Mouse (Mus musculus): ENCODE data around the gene Scfd2. TPM values are rescaled to one million over a fixed set of nuclear protein-coding genes. Genes with fewer than 3 reads are reported as not detected.
A peak's percentile ranks its signal among the peaks of the same experiment; 100 is the strongest.

Gene Scfd2
- polyA plus RNA-seq, 1 experiment from 2014 or later, result 17.1 TPM

DNA sequence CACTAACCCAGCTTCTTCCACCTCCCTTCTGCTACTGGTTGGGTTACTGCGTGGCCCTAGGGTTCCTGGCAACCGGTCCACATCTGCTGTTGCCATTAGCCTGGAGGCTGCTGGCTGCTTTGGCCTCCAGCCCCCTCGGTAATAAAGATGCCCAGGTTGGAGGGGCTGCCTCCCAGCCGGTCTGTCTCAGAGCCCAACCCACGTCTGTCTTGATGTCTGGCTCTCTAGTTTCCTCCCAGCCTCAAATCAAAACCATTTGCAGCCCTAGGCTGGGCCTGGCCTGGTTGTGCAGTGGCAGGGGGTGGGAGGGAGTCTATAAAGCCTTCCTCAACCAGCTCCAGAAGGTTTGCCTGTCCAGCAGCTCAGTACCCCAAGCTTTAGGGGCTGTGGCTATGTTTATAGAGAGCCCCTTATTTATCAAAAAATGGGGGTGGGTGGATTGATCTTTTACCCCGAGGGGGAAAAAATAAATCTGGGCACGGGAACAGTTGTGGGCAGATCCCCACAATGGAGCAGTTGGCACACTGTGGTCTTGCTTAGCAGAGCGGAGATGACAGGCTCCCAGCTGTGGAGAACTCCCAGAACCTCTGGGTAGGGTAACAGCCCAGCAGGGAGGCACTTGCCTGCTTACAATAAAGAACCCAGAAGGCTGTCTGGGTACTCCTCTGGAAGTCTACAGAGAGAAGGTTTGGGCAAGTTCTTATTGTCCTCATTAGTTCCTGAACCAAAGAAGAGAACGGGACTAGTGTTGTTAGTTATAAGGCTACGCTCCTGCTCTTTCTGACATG lies 329.8 kb downstream of the Scfd2 start:
- no peaks in the 10 kb centered on the region for H3K27me3 ChIP-seq
- WGBS, result 21% methylated on average over 10 of the region's 10 CpGs
- peaks cover 37% of the 10 kb centered on the region for H3K36me3 ChIP-seq
- peak overlapping the region; percentile 88 for H3K27ac ChIP-seq
- ATAC-seq (ENCODE audit: low FRiP score, low read depth), result peak; percentile 82
- peak overlapping the region; percentile 88 for H3K4me2 ChIP-seq (replicated peaks)
- H3K9me3 ChIP-seq, result peaks cover 8% of the 10 kb centered on the region; the same call in 1 of the 2 replicates
- peaks cover 81% of the 10 kb centered on the region for H3K4me1 ChIP-seq
- no peak overlapping the region for H3K9ac ChIP-seq
- H3K4me3 ChIP-seq, result no peak overlapping the region

DNA sequence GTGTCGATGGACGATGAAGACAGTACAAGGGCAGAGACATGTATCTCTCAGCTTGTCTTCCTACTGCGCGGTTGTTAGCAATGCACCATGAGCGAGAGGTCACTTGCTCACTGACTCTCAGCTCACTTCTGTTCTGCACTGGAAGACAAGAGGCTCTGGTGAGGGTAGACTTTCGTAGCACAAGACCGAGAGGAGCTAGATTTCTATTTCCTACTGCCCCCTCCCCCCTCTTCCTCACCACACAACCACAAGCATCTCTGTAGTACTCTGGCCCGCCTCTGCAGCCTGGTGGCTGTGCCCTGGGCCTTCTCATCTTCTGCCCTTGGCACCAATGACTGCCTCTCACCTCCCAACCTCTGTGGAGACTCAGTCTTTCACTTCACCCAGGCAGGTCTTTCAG lies 331.1 kb downstream of the Scfd2 start:
- 82% methylated on average over 8 of the region's 8 CpGs for WGBS
- H3K27ac ChIP-seq, result peak overlapping the region; percentile 88
- H3K9me3 ChIP-seq, result peaks cover 8% of the 10 kb centered on the region; the same call in 1 of the 2 replicates
- H3K4me2 ChIP-seq (replicated peaks), result peak overlapping the region; percentile 88
- H3K4me3 ChIP-seq, result no peak overlapping the region
- peaks cover 74% of the 10 kb centered on the region for H3K4me1 ChIP-seq
- H3K36me3 ChIP-seq, result peaks cover 39% of the 10 kb centered on the region
- no peak for ATAC-seq (ENCODE audit: low FRiP score, low read depth)
- H3K9ac ChIP-seq, result no peak overlapping the region
- H3K27me3 ChIP-seq, result no peaks in the 10 kb centered on the region

DNA sequence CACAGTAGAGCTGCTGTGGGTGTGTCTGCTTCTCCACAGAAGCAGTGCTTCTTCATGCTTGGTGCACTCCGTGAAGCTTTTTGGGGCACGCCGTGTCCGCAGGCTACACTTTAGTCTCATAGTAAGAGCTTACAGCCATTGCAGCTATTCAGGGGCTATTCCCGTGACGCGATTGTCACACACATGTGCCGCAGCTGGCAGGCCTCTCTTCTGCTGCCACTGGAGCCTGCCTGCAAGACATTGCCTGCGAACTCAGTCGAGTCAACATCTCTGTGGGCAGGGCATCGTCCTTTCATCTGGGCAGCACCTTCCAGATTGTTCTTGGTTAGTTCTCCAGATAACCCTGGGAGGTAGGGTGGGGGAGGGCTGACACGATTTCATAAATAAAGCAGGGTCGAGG lies 331.8 kb downstream of the Scfd2 start:
- no peak for ATAC-seq (ENCODE audit: low FRiP score, low read depth)
- H3K27me3 ChIP-seq, result no peaks in the 10 kb centered on the region
- H3K4me1 ChIP-seq, result peaks cover 73% of the 10 kb centered on the region
- peak overlapping the region; percentile 88 for H3K4me2 ChIP-seq (replicated peaks)
- peak overlapping the region; percentile 100 for H3K4me3 ChIP-seq
- peak overlapping the region; percentile 88; the same call in 1 of the 2 replicates for H3K27ac ChIP-seq
- 66% methylated on average over 13 of the region's 13 CpGs for WGBS
- H3K9me3 ChIP-seq, result peaks cover 8% of the 10 kb centered on the region; the same call in 1 of the 2 replicates
- peaks cover 39% of the 10 kb centered on the region for H3K36me3 ChIP-seq
- H3K9ac ChIP-seq, result peak overlapping the region; percentile 43; the same call in 1 of the 2 replicates

DNA sequence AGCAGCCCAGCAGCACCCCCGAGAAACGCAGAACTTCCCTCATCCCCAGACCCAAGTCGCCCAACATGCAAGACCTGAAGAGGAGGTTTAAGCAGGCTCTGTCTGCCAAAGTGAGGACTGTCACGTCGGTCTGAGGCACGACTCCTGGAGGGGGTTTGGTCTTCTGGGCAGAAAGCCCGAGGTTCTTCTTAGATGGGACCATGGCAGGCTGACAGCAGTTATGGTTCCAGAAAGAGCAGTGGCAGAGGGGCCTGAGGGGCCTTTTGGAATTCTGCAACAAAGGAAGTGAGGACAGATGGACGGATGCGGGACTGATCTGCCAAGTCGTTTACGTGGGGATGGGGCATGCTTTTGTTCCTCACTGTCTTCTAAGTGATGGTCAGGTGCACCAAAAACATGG lies 333.1 kb downstream of the Scfd2 start:
- Histone ChIP-seq H3K4me3 (peak overlapping the region; percentile 100), H3K4me2 (replicated peaks) (peak overlapping the region; percentile 88), H3K9ac (peak overlapping the region; percentile 99), H3K36me3 (peaks cover 39% of the 10 kb centered on the region), H3K9me3 (peaks cover 5% of the 10 kb centered on the region; the same call in 1 of the 2 replicates), H3K27me3 (no peaks in the 10 kb centered on the region), H3K27ac (peak overlapping the region; percentile 93), H3K4me1 (peaks cover 80% of the 10 kb centered on the region)
- ATAC-seq (ENCODE audit: low FRiP score, low read depth), result no peak
- 66% methylated on average over 11 of the region's 11 CpGs for WGBS

DNA sequence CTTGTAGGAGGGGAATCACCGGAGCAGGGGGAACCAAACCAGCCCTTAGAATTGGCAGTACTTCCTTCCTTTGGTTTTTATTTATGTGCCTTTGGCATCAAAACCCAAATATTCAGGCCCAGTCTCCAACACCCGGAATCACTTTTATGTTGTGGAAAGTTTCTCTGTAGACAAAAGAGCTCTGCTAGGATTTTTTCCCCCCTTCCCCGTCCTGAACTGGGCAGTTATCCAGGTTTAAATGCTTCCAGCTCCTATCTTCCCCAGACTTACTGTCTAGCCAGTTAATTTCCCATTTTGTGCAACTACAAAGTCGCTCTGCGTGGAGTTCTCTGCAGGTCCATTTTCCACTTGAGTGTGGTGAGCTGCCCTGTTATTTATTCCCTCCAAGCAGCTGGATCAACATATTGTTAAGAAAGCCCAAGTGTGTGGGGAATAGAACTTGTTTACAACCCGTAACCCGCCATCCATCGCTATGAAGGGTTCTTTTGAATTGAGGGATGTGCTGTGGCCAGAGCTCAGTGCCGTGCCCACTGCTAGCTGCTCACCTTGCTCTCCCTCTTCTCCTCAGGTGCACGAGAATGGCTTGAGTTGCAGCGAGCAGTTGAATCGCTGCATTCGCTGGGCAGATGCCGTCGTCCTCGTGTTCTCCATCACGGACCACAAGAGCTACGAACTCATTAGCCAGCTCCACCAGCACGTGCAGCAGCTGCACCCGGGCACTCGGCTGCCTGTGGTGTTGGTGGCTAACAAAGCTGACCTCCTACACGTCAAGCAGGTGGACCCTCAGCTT lies 333.8 kb downstream of the Scfd2 start:
- ATAC-seq (ENCODE audit: low FRiP score, low read depth), result peak; percentile 6; the same call in 1 of the 2 replicates
- H3K9ac ChIP-seq, result peak overlapping the region; percentile 99
- peak overlapping the region; percentile 100 for H3K4me3 ChIP-seq
- 41% methylated on average over 22 of the region's 22 CpGs for WGBS
- no peaks in the 10 kb centered on the region for H3K27me3 ChIP-seq
- H3K4me1 ChIP-seq, result peaks cover 83% of the 10 kb centered on the region
- H3K27ac ChIP-seq, result peak overlapping the region; percentile 93
- H3K36me3 ChIP-seq, result peaks cover 39% of the 10 kb centered on the region
- no peaks in the 10 kb centered on the region for H3K9me3 ChIP-seq
- H3K4me2 ChIP-seq (replicated peaks), result peak overlapping the region; percentile 88

DNA sequence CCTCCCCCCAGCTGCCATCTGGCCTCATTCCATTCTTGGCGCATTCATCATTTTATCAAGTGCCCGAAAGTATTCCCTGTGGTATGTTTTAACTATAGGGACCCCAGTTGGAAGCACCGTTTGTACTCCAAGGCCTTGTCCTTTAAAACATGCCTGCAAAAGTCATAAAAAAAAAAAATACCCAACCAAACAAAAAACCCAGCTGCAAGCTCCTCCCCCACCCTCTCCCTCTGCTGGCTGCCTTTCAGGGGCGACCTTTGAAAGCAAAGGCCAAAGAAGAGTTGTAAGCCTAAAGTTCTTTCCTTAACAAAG lies 335.3 kb downstream of the Scfd2 start:
- peak overlapping the region; percentile 99 for H3K9ac ChIP-seq
- H3K9me3 ChIP-seq, result no peaks in the 10 kb centered on the region
- peaks cover 39% of the 10 kb centered on the region for H3K36me3 ChIP-seq
- ATAC-seq (ENCODE audit: low FRiP score, low read depth), result no peak
- 1% methylated on average over 4 of the region's 4 CpGs for WGBS
- no peaks in the 10 kb centered on the region for H3K27me3 ChIP-seq
- H3K4me2 ChIP-seq (replicated peaks), result peak overlapping the region; percentile 88
- H3K4me1 ChIP-seq, result peaks cover 72% of the 10 kb centered on the region
- H3K4me3 ChIP-seq, result peak overlapping the region; percentile 100
- peak overlapping the region; percentile 93 for H3K27ac ChIP-seq

DNA sequence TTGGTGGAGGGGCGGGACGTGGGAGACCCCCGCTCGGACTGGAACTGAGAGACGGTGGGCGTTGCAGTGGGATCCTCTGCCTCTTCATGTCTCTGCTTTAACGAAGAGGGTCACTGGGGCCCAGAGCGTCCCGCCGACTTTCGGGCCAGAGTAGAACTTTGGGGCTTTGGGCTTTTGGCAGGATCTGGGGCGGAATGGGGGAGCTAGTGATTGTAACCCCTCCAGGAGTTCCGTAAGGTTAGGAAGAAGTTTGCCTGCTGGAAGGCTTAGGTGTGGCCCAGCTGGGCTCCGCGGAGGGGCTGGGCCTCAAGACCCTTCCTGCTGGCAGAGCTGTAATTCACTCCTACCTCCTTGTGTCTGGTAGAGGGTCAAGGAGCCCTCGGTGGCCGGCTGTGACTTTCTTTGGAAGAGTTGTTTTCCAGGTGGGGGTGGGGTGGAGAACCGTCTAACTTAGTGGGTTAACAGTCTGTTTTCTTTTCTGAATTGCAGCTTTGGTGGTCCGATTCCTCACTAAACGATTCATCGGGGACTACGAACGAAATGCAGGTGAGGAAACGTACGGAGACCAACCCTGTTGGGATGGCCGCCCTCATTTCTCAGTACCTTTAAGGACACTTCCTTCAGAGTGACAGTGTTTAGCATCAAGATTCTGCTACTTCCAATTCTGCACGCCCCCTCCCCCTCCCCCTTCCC lies 335.8 kb downstream of the Scfd2 start:
- Histone ChIP-seq H3K27ac (peak overlapping the region; percentile 93), H3K36me3 (peaks cover 39% of the 10 kb centered on the region), H3K27me3 (no peaks in the 10 kb centered on the region), H3K4me1 (peaks cover 72% of the 10 kb centered on the region), H3K9me3 (no peaks in the 10 kb centered on the region), H3K9ac (peak overlapping the region; percentile 99), H3K4me3 (peak overlapping the region; percentile 100), H3K4me2 (replicated peaks) (peak overlapping the region; percentile 88)
- WGBS, result under 1% methylated on average over 27 of the region's 27 CpGs
- peak; percentile 13; the same call in 1 of the 2 replicates for ATAC-seq (ENCODE audit: low FRiP score, low read depth)

DNA sequence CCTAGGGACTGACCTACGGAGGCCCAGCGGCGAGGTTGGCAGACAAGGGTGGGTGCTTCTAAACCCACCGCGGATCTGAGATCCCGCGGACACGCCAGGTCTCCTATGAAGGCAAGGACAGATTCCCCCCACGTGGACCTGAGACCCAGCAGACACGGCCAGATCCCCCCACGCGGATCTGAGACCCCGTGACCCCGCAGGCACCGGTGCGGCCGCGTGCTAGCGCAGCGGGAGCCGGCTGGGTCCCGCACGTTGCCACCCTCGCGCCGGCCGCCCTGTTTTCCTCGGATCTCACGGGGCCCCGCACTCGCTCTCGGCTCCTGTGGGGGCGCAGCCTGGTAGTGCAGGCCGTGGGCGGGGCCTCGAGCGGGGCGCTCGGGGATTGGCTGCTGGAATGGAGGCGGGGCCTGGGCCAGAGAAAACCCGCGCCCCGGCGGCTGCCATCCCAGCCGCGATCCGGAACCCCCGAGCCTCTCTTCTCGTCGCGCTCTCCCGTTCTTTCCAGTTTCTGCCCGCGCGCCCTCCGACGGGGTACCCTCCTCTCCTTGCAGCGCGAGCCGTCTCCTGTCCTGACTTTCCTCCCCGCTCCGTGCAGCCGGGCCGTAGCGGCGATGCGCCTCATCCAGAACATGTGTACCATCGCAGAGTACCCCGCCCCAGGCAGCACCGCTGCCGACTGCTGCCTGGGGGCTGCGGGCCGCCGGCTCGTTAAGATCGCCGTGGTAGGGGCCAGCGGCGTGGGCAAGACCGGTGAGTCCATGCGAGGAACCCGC lies 336.5 kb downstream of the Scfd2 start, which contains the start of gene Rasl11b:
Gene Rasl11b, plus strand, starts transcription at position 446 of the 773 bp plus-strand sequence.
- ATAC-seq (ENCODE audit: low FRiP score, low read depth), result peak; percentile 92
- Histone ChIP-seq H3K4me1 (peaks cover 70% of the 10 kb centered on the region), H3K36me3 (peaks cover 34% of the 10 kb centered on the region), H3K4me3 (peak within 1 kb of the TSS; percentile 100), H3K27ac (peak within 1 kb of the TSS; percentile 93), H3K9me3 (no peaks in the 10 kb centered on the region), H3K4me2 (replicated peaks) (peak within 1 kb of the TSS; percentile 88), H3K9ac (peak within 1 kb of the TSS; percentile 99), H3K27me3 (no peaks in the 10 kb centered on the region)
- under 1% methylated on average over 82 of the region's 82 CpGs for WGBS

DNA sequence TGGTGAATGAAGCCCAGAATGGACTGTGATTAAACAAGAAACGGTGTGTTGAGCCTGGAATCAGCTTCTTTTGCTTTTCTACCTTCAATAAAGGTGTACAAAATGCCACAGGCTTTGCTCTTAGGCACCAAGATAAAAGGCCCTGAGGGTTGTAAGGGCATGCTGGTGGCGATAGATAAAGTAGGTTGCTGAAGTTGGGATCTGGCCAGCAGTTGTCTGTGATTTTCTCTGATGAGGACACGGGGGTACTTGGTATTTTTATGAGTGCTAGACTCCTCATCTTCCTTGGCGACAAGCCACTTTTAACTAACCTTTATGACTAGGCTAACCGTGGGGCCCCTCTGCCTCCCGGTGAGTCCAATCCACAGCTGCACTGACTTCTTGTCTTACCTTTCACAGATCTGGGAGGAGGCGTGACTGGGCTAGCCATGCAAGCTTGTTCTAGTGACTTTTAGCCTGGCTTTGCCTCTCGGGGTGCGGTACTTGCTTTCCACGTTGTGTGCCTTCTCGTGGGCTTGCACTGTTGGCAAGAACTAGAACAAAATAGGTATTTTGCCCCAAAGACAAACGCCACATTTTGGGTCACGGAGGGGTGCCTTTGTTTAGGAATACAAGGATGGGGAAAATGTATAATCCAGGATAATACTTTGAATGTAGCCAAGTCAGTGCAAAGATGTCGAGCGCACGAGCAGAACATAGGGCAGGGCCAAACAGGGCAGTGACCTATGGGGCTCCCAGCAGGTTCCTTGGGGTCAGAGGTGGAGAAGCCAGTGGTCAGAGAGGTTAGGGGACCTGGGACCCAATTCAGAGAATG lies 337.3 kb downstream of the Scfd2 start:
- H3K4me2 ChIP-seq (replicated peaks), result peak overlapping the region; percentile 88
- peak overlapping the region; percentile 100 for H3K4me3 ChIP-seq
- peak overlapping the region; percentile 63 for H3K27ac ChIP-seq
- peaks cover 68% of the 10 kb centered on the region for H3K4me1 ChIP-seq
- no peak; the same call in 1 of the 2 replicates for ATAC-seq (ENCODE audit: low FRiP score, low read depth)
- H3K27me3 ChIP-seq, result no peaks in the 10 kb centered on the region
- 14% methylated on average over 16 of the region's 16 CpGs for WGBS
- H3K9me3 ChIP-seq, result no peaks in the 10 kb centered on the region
- peak overlapping the region; percentile 77 for H3K9ac ChIP-seq
- peaks cover 26% of the 10 kb centered on the region for H3K36me3 ChIP-seq

DNA sequence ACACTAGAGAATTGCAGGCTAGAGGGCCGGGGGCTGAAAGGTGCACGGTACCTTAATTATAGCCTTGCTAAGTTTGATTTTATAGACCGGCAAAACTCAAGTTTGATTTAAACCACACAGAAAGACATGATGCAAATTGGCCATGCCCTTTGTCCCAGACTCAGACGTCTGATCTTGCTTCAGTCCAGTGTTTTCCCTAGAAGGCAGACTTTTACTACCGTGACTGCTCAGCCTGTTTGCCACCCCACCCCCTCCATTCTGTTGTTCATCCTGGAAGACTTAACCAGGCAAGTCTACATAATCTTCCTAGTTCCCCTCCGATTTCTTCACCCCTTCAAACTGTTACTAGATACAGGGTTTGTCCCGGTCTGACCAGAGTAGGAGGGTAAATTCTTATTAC lies 337.9 kb downstream of the Scfd2 start:
- no peaks in the 10 kb centered on the region for H3K27me3 ChIP-seq
- 10% methylated on average over 7 of the region's 7 CpGs for WGBS
- H3K4me3 ChIP-seq, result peak overlapping the region; percentile 100
- H3K4me2 ChIP-seq (replicated peaks), result peak overlapping the region; percentile 88
- H3K9ac ChIP-seq, result no peak overlapping the region
- H3K4me1 ChIP-seq, result peaks cover 62% of the 10 kb centered on the region
- H3K9me3 ChIP-seq, result no peaks in the 10 kb centered on the region
- peak overlapping the region; percentile 63; the same call in 1 of the 2 replicates for H3K27ac ChIP-seq
- ATAC-seq (ENCODE audit: low FRiP score, low read depth), result no peak
- peaks cover 20% of the 10 kb centered on the region for H3K36me3 ChIP-seq

All from limb, embryonic 13.5 days (tissue).